Mouse (Mus musculus) c-Kit-negative CD71-positive TER-119-positive erythroid progenitor cells, embryonic 14.5 days (primary cell): ENCODE data around the gene Prpsap1.
A peak's percentile ranks its signal among the peaks of the same experiment; 100 is the strongest.
"Not testable (repeated sequence)": the region's sequence is repeated elsewhere in the genome, so short reads cannot be mapped to it uniquely, and the experiment has no call there.

ENCODE experiments used
- DNase-seq: peaks from one replicate; pipeline ENCODE4 v3.0.0-alpha.2; 2013; ENCODE audit warnings: low read depth, low spot score

The Prpsap1 gene

DNA sequence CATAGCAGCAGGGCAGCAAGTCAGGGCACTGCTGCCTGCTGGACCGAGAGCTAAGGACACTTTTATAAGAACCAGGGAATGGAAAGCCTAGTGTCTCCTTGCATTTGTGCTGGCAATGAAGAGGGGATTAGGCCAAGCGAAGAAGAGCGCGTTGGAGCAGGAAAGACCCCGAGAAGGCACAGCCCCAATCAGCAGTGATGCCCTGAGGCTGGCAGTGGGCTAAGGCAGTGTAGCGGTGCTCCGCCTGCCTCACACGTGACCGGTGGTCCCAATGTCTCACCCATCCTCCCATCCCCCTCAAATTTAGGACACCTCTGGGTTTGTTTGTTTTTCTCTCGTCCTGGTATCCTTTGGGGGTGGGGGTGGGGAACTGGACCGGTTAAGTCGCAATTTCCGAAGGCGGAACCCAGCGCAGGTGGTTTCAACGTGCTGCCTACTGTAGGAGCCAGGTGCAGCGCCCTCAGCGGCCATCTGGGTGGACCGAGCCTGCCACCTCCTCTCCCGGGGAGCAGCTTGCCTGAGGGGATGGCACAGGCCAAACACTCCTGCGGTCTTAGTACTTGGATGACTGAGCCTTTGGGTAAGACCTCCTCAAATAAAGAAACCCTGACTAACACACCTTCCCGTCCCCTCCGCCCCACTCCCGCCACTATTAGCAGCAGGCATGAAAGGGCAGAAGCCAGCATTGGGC is 21.5 kb upstream of the Prpsap1 start:
- no peak for DNase-seq

DNA sequence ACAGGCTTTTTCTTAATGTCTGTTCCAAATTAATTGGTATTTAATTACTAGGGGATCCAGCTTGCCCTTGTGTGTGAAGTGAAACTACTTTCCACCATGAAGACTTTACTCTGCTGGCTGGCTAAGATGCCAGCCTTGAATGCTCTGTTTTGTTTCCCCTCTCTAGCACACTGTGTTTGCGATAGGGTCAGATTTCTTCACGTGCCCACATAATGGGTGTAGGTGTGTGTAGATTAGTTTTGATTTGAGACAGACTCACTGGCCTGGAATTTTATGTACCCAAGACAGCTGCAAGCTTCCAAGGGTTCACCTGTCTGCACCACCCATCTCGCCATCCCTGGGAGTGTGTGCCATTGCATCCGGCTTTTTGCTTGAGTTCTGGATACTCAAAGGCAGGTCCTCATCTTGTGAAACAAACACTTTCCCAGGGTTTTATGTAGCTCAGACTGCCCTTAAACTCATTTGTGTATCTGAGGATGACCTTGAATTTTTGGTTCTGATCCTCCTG is 19.6 kb upstream of the Prpsap1 start:
- no peak for DNase-seq

DNA sequence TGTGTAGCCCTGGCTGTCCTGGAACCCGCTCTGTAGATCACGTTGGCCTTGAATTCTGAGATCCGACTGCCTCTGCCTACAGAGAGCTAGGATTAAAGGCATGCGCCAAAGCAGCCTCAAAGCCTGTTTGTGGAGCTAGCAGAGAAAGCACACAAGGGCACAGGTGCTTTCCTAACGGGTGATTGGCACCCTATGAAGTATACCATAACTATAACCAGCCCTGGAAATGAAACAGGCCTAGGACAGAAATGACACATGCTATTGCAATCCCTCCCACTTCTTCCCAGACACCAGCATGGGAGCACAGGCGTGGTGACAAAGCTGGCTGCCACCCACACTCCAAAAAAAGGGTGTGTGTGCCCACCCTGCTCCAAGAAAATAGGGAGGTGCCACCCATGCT is 19.0 kb upstream of the Prpsap1 start:
- DNase-seq: no peak

DNA sequence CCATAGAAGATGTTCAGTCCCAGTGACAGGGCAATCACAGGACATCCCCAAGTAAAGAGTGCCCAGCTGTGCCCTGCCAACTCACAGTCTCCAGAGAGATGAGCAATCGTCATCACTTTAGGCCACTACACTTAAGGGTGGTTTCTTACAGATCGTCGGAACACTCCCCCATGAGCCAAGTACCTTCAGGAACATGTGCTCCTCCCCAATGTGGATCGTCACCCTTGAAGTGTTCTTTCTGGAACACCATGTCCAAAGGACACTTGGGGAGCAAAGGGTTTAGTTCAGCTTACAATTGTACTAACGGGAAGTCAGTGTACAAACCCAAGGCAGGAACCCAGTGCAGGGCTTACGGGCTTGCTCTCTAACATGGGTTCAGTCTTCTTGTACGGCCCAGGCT is 18.2 kb upstream of the Prpsap1 start:
- DNase-seq: no peak

DNA sequence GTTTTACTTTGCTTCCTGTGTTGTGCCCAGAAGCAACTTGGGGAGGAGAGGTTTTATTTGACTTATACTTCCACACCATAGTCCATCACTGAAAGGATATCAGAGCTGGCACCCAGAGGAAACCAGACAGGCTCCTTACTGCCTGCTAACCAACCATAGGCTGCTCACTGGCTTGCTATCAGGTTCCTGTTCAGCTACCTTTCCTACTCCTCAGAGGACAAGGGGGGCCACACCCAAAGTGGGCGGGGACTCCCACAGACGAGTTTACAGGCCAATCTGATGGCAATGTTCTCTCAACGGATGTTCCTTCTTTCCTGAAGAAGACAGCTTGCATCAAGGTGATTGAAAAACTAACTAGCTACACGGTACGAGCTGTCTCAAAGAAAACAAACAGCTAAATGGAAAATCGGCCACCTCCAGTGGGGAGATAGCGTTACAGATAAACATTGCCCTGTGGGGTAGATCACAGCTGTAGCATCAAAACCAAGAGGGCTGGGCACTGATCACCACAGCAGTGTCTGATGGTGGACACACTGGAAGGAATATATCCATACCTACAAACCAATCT is 17.4 kb upstream of the Prpsap1 start:
- peak; percentile 57 for DNase-seq

DNA sequence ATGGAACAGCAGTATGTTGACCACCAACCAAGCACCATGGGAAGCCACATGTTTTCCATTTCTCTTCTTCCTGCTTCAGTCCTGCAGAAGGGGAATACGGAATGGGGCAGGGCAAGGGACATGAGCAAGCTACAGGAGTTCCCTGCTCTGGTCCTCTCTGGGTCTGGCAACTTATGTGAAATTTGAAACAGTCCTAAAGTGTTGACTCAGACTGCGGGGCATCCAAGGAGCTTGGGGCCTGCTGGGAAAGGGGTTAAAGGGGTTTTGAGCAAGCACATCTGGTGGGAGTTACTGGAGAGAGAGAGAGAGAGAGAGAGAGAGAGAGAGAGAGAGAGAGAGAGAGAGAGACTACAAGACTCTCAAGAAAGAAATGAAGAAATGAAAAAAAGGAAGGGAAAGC is 14.7 kb upstream of the Prpsap1 start:
- no peak for DNase-seq

DNA sequence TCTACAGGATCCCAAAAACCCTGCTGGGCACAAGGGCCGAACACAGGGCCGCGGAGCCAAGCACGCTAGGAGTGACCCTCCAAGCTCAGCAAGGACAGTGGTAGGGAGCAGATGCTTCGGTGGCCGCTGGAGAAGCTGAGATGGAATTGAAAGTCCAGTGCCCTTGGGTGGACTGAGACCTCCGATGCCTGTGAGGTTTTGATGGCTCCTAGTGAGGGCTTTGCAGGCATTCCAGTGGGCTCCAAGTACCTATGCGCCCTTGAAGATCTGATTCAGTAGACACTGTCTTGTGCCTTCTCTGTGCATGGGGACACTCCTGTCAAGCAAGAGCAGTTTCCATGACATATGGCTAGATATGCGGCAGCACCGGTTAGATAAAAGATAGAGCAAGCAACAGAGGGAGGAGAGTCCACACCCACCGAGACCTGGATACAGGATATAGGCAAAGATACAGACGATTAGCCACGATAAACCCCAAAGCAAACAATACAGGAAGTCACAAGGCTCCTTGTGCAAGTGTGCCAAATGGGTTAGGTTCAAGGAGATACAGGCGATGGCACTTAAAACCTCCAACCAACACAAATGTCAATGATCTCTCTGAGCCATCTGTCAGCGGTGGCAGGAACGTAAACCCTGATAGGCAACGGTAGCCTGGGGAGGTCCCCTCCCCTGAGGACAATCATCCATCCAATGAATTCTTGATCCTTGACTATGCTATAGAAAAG is 12.3 kb upstream of the Prpsap1 start:
- DNase-seq: no peak

DNA sequence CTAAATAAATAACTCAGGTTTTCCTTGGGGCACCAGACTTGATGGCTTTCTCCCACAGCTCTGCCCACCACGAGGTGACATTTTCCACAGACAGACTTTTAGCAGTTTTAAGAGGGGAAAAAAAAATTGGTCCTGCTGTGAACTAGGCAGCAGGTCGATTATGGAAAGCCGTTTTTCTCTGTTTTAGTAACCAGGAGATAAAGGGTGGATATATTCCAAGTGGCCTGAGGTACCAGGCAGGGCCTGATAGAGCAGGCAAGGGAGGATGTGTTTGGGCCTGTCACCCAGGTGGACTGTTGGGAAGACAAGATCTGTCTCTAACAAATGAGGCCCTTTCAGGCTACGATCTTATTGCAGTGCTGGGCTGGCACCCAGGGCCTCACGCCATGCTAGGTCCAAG is 11.6 kb upstream of the Prpsap1 start:
- no peak for DNase-seq

DNA sequence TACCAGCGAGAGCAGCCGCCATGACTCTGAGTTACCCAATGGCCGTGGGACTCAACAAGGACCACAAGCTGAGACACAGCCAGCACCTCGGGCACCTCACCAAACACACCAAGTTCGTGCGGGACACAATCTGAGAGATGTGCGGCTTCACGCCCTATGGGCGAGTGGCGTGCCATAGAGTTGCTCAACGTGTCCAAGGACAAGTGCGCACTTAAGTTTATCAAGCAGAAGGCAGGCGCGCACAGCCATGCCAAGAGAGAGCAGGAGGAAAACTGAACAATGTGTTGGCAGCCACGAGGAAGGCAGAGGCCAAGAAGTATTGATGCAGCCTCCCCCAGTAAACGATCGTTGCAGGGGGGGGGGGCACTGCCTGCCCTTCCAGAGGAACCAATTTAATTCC is 10.5 kb upstream of the Prpsap1 start:
- no peak for DNase-seq

DNA sequence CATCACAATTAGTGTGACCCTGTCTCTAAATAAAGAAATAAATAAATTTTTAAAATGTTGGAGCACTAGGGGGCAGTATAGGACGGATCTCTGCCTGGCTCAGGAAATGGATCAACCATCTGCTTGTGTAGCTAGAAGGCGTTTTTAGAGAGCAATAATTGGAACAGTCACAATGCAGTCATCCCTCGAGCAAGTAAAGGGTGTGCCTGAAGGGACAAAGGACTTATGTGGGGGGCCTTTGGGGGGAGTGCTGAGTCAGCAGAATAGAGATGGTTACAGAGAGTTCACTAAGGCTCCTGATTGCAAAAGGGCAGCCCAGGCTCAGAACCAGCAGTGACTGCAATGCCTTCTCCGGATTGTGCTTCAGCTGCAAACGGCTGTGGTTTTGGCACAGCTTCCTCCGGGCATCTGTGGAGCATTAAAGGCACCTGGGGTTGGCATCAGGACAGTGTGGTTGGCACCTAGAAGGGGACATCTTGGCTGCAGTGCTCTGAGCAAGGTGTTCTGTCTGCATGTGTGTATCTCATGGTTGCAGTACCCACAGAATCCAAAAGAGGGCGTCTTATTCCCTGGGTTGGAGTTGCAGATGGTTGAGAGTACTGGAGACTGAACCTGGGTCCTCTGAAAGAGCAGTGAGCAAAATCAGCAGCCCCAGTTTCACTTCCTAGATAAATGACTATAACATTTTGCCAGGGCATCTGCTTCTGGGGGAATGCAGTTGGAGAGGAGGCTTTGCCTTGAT is 7.2 kb upstream of the Prpsap1 start:
- DNase-seq: peak; percentile 65

DNA sequence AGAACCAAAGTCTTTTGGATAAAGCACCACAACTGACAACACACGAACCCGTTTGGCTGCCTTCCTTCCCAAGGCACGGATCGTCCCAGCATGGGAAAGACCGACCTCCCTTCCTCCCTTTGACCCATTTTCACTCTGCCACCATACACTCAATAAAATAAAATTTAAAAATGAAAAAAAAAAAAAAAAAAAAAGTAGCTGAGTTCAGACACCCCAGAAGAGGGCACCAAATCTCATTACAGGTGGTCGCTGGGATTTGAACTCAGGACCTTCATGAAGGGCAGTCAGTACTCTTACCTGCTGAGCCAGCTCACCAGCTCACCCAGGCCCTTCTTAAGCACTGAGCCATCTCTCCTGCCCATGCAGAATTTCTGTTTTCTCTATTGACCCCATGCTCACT is 5.0 kb upstream of the Prpsap1 start:
- DNase-seq: no peak

DNA sequence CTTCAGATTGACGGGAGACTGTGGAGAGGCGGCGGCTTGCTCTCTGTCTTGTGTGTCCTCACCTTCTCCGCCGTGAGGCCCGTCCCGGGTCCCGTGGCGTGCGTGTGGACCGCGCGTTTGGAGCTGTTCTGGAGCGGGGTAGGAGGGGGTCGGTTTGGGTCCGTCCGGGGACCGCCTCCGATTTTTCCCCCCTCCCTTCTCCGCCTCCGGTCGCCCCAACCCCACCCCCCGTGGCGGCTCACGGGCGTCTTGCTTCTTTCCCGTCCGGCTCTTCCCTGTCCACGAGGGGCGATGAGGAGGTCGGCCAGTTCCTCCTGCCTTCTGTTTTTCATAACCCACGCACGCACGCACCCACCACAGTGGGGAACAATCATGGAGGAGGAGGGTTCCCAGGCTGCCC is 4.6 kb upstream of the Prpsap1 start:
- DNase-seq: no peak

DNA sequence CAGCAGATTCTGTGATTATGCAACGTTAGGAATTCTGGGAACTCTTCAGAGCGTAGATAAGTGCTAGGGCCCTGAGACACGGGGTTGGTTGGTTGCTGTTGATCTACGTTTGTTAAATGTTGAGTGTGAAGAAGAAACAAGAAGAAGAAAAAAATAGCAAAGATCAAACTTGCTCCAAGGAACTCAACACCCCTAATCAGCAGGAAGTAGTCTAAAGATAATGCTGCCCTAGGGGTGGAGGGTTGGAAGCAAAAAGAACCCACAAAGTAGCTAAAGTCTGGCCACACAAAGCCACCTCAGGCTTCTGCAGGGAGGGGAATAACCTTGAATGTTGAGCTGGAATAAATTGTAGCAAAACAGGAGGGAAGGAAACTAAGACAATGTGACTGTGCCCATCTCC is 3.3 kb upstream of the Prpsap1 start:
- DNase-seq: no peak

DNA sequence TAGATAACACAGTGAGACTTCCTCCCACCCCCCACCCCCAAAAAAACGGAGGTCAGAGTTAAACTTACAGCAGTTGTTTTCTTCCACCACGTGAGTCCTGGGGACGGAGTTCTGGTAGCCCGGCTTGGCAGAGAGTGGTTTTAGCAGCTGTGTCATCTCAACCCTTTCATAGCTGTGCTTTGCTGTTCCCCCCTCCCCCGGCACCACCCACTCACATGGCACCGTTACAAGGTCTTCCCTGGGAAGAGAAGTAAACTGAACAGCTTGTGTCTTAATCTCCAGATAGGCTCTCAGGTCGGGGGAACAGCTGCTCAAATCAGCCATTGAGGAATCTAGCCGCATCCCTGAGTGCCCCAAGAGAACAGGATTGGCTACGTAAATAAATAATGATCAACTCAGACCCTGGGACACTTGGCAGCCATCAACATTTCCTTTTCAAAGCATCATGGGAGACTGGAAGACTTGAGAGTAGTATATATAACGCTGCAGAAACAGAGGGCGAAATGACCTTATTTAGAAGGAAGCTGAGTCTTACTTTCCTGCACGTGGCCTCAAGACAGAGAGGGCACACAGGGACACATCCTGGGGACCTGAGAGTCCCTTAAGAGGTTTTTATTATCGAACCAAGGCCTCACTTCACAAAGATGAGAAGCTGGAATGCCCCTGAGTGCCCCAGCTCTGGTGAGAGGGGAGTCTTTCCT is 622 bp upstream of the Prpsap1 start:
- no peak for DNase-seq

DNA sequence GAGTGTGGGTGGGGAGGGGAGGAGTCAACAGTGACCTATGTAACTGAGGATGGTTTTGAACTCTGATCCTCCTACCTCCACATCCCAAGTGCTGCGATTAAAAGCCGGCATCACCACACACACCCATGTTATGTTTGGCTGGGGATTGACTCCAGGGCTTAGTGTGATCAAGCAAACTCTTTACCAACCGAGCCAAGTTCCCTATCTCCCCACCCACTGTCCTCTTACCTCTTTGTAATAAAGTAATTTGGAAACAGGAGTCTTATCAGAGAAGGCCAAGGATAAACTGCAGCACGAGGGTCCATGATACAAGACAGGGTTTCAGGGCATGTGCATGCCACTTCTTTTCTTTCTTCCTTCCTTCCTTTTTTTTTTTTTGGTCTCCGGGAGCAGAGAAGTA is 811 bp downstream of the Prpsap1 start:
- DNase-seq: no peak

DNA sequence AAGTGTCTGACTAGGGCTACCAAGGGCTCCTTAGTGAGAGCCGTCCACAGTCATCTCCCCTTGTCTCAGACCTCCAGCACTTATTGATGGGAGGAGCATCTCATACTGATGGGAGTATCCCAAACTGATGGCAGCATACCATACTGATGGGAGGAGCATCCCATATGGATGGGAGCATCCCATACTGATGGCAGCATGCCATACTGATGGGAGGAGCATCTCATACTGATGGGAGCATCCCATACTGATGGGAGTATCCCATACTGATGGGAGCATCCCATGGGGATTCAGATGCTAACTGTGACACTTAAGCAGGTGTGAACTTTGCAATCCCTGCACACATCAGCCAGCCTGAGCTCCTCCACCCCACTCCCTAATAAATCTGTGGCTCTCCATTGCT is 1.5 kb downstream of the Prpsap1 start:
- DNase-seq: not testable (repeated sequence)

DNA sequence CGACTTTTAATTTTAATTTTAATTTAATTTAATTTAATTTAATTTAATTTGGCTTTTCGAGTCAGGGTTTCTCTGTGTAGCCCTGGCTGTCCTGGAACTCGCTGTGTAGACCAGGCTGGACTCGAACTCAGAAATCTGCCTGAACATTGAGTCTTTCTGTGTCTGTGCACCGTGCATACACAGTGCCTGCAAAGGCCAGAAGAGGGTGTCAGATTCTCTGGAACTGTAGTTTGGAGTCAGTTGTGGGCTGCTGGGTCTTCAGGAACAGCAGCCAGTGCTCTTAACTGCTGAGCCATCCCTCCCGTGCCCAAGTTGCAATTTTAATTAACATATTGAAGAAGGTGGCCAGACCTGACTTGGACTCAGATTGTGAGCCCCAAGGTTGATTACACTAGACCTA is 2.7 kb downstream of the Prpsap1 start:
- no peak for DNase-seq

DNA sequence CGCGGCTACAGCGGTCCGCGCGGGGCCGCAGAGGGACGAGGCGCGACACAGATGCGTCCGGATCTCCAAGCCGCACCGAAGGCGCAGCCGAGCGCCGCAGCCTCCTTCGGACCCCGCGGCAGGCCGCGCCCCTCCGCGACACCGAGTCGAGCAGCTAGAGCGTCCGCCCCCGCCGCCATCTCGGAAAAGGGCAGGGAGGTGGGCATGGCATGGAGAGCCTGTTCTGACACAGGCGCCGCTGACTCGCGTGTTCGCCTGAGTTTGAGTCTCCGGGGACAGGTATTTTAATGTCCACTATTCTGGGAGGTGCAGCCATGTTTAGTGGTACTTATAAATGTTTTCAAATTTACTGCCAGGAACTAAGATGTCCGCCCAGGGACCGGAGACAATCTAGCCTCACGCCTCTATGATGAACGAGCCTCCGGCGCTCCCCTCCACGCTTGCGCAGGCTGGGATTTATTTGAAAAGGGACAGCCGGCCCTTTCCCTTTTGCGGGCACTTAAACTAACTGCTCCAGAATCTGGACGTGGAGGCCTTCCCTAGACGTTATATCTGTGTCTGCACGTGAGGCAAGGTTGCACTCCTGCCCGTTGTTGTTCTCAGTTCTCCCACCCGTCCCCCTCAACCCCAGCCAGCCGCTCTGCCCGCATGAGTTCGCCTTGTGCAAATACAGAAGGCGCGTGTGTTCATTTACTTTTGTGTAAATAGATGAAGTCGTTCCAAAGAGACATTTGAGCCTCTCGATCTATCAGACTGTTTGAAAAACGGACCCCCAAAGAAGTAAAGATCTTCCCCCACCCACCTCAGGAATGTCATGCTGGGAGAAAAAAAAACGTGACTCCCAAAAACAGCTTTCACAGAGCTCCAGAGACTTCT is 3.5 kb downstream of the Prpsap1 start:
- DNase-seq: peak; percentile 80

DNA sequence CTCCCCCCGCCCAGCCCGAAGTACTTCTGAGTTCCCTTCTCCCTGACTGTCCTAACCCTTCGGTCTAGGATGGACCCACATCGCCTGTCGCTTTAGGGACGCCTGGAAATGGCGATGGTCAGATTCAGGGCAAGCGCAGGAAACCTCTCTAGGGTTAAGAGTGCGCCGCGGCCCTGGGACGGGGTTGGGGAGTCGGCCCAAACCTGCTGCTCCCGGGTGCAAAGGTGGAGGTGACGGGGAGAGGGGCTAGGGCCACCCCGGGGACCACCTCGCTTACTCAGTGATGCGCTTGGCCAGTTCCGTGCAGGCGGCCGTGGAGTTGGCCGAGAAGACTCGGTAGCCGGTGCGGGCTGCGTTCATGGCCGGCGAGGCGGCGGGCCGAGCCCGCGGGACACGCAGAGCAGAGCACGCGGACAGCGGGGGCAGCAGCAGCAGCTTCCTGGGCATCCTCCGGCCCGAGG is 4.2 kb downstream of the Prpsap1 start:
- no peak for DNase-seq

DNA sequence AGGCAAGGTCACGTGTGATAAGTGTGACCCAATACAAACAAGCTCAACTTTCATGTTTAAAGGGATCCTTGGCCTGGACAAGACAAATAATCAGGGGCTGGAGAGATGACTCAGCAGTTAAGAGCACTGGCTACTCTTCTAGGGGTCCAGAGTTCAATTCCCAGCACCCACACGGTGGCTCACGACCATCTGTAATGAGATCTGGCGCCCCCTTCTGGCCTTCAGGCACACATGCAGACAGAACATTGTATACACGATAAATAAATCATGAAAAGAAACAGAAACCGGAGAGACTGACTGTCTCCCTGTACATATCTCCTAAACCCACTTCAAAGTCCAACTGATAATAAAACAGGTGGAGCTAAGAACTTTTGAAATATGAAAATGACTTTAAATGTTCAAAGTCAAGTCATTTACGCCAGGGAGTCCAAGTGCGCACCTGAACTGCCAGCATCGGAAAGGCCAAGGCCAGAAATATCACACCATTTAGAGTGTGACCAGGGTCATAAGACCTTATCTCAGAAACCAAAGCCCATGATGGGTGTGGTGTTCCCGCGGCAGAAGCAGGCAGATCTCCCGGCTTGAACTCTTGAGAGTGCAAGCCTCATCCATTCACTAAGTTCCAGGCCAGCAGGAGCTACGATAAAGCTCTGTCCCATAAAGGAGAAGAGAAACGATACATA is 5.2 kb downstream of the Prpsap1 start:
- DNase-seq: no peak
